Mouse (Mus musculus): ENCODE measurements around the gene Olfr61. TPM values are rescaled to one million over a fixed set of nuclear protein-coding genes. Genes with fewer than 3 reads are reported as not detected.

Olfr61 gene
- not detected in 2 replicates for polyA plus RNA-seq (2012; rRNA removed)

GRCm38 (mm10) chr7:140628670-140629069, at the start of gene Olfr61:
Olfr61 (plus strand) TSS chr7:140628970.

GRCm38 (mm10) chr7:140600969-140601368, 27.8 kb upstream of the Olfr61 start, which contains the start of gene Olfr46:
Olfr46 (plus strand) TSS chr7:140601269.

GRCm38 (mm10) chr7:140646152-140646551, 17.4 kb downstream of the Olfr61 start, which contains the start of gene Olfr53:
Olfr53 (plus strand) TSS chr7:140646452.

GRCm38 (mm10) chr7:140659630-140660029, 30.9 kb downstream of the Olfr61 start, which contains the start of gene Olfr539:
Olfr539 (plus strand) TSS chr7:140659930.

GRCm38 (mm10) chr7:140681651-140682050, 52.9 kb downstream of the Olfr61 start, which contains the start of gene Olfr45:
Olfr45 (plus strand) TSS chr7:140681951.

Other genes with a start within 250 kb of the Olfr61 start
- gene Olfr531, start 226.1 kb upstream of the Olfr61 start, polyA plus RNA-seq (2012; rRNA removed) = not detected in 2 replicates
- gene Olfr532, start 207.3 kb upstream of the Olfr61 start, polyA plus RNA-seq (2012; rRNA removed) = not detected in 2 replicates
- gene Olfr533, start 165.6 kb upstream of the Olfr61 start, polyA plus RNA-seq (2012; rRNA removed) = not detected in 2 replicates
- gene Olfr535, start 144.8 kb upstream of the Olfr61 start, polyA plus RNA-seq (2012; rRNA removed) = not detected in 2 replicates
- gene Olfr536, start 121.6 kb upstream of the Olfr61 start, polyA plus RNA-seq (2012; rRNA removed) = not detected in 2 replicates
- gene Olfr538, start 61.1 kb upstream of the Olfr61 start, polyA plus RNA-seq (2012; rRNA removed) = not detected in 2 replicates
- not detected in 2 replicates for gene Olfr46, start 27.7 kb upstream of the Olfr61 start, polyA plus RNA-seq (2012; rRNA removed)
- not detected in 2 replicates for gene Olfr53, start 17.5 kb downstream of the Olfr61 start, polyA plus RNA-seq (2012; rRNA removed)
- gene Olfr539, start 31.0 kb downstream of the Olfr61 start, polyA plus RNA-seq (2012; rRNA removed) = not detected in 2 replicates
- not detected in 2 replicates for gene Olfr45, start 53.0 kb downstream of the Olfr61 start, polyA plus RNA-seq (2012; rRNA removed)
- gene Olfr541, start 68.3 kb downstream of the Olfr61 start, polyA plus RNA-seq (2012; rRNA removed) = not detected in 2 replicates
- gene Cyp2e1, start 134.8 kb downstream of the Olfr61 start, polyA plus RNA-seq (2012; rRNA removed) = 0.06 and 0.75 TPM in 2 replicates
- 0.15 TPM in 1 of 2 replicates, not detected in the other for gene Syce1, start 158.9 kb downstream of the Olfr61 start, polyA plus RNA-seq (2012; rRNA removed)
- gene Zfp941, start 193.2 kb downstream of the Olfr61 start, polyA plus RNA-seq (2012; rRNA removed) = 0.01 and 0.02 TPM in 2 replicates
- gene Urah, start 206.0 kb downstream of the Olfr61 start, polyA plus RNA-seq (2012; rRNA removed) = 24.9 and 25.9 TPM in 2 replicates
- not detected in 2 replicates for gene Scgb1c1, start 216.6 kb downstream of the Olfr61 start, polyA plus RNA-seq (2012; rRNA removed)
- not detected in 2 replicates for gene Odf3, start 218.8 kb downstream of the Olfr61 start, polyA plus RNA-seq (2012; rRNA removed)
- not detected in 2 replicates for gene Gm45785, start 227.4 kb downstream of the Olfr61 start, polyA plus RNA-seq (2012; rRNA removed)
- 38.8 and 38.9 TPM in 2 replicates for gene Ric8a, start 228.0 kb downstream of the Olfr61 start, polyA plus RNA-seq (2012; rRNA removed)
- gene Bet1l, start 228.6 kb downstream of the Olfr61 start, polyA plus RNA-seq (2012; rRNA removed) = 7.5 and 8.6 TPM in 2 replicates